Mouse (Mus musculus) G1E (cell line): ENCODE results near the gene Nlgn2.

ENCODE experiments used
- CTCF ChIP-seq: IDR thresholded peaks from 2 replicates; pipeline ENCODE4 v1.5.1; 2012; ENCODE audit warnings: low read depth, low read length, inconsistent platforms, mixed read lengths
- GATA1 ChIP-seq: IDR thresholded peaks from 2 replicates; pipeline ENCODE4 v1.6.1; 2012; ENCODE audit warnings: borderline replicate concordance, low read length, inconsistent platforms, mixed read lengths
- GATA2 ChIP-seq: IDR thresholded peaks from 2 replicates; pipeline ENCODE4 v1.6.1; 2012; ENCODE audit warnings: low read depth, low read length, inconsistent platforms, borderline replicate concordance
- POLR2AphosphoS5 ChIP-seq: IDR thresholded peaks from 2 replicates; pipeline ENCODE4 v1.6.1; 2012; ENCODE audit warnings: low read depth, low read length, inconsistent platforms; ENCODE audit not compliant: insufficient replicate concordance
- TAL1 ChIP-seq: conservative IDR thresholded peaks from 2 replicates; pipeline ENCODE4 v1.6.1; 2012; ENCODE audit warnings: low read depth, low read length, inconsistent platforms, mixed read lengths

DNA sequence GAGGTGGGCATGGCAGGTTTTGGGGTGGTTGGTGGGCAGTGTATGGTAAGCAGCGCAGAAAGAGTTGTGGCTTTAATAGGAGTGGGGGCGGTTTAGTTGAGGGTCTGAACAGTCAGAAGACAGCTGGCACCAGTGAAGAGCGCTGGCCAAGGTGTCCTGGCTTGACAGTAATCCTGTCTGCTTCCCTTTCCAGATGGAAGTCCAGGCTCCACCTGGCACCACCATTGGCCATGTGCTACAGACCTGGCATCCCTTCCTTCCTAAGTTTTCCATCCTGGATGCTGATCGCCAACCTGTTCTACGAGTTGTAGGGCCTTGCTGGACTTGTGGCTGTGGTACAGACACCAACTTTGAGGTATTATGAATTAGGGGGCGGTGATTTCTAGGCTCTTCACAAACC, 10.4 kb upstream of the Nlgn2 start:
- no peak for TF ChIP-seq POLR2AphosphoS5
- no peak for TF ChIP-seq CTCF
- no peak for TF ChIP-seq TAL1
- no peak for TF ChIP-seq GATA1
- TF ChIP-seq GATA2, result no peak
